8 mouse cellular contexts compared by ENCODE assay signal in the genomic region with DNA sequence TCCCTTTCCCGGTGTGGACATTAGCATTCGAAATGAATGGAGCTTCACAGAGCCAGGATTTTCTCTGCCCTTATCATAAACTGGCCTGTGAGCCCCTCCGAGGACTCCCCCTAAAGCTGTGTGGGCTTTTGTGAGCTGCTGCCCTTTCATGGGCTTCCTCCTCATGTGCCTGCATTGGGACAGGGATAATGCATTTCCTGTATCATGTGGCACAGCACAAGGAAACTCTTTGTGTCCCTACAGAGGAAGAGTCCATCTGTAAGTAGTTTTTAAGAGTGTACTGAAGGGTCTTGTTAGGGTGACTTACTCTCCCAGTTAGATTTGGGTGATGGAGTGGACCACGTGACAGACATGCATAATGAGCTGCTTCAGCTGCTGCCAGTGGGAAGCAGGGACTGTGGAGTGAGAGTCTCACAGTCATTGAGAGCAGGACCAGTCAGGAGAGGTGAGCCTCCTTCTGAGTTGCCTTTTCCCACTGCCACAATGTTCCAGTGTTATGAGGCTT. TPM values are rescaled to one million over a fixed set of nuclear protein-coding genes. Genes with fewer than 3 reads are reported as not detected.
DNase-seq lines count a peak whose midpoint lies in the region; ATAC-seq and TF ChIP-seq lines count a peak whose summit lies in the region.

No protein-coding gene starts in this region.

- H3K4me2 ChIP-seq in kidney, embryonic 15.5 days = no peak overlapping the region
- H3K4me2 ChIP-seq in hindbrain, embryonic 14.5 days (replicated peaks) = no peak overlapping the region
- no peak overlapping the region for H3K4me2 ChIP-seq in midbrain, postnatal 0 days (ENCODE audit: low read depth, low read length, poor library complexity, severe bottlenecking)

- no peaks in the 10 kb centered on the region for H3K9me3 ChIP-seq in kidney, embryonic 15.5 days (replicated peaks)
- no peaks in the 10 kb centered on the region for H3K9me3 ChIP-seq in hindbrain, embryonic 14.5 days (ENCODE audit: control insufficient read depth, low read length)
- no peaks in the 10 kb centered on the region for H3K9me3 ChIP-seq in midbrain, postnatal 0 days (ENCODE audit: low read length)

- no peak for ATAC-seq in kidney, embryonic 15.5 days (replicated peaks; ENCODE audit: low FRiP score)
- peak; percentile 88 for ATAC-seq in hindbrain, embryonic 14.5 days (ENCODE audit: low FRiP score)
- peak; percentile 85 for ATAC-seq in midbrain, postnatal 0 days (ENCODE audit: low FRiP score)
- no peak for ATAC-seq in erythroid progenitor cell, adult 5-6 weeks (replicated peaks; ENCODE audit: low FRiP score, poor library complexity, severe bottlenecking)

- H3K4me1 ChIP-seq in kidney, embryonic 15.5 days = peaks cover 20% of the 10 kb centered on the region
- H3K4me1 ChIP-seq in hindbrain, embryonic 14.5 days (replicated peaks; ENCODE audit: control insufficient read depth, insufficient read depth, low read length) = peaks cover 25% of the 10 kb centered on the region
- H3K4me1 ChIP-seq in midbrain, postnatal 0 days (ENCODE audit: insufficient read depth, low read length) = no peaks in the 10 kb centered on the region; the same call in 1 of the 2 replicates

- no peak overlapping the region for H3K4me3 ChIP-seq in kidney, embryonic 15.5 days (replicated peaks)
- no peak overlapping the region for H3K4me3 ChIP-seq in hindbrain, embryonic 14.5 days (replicated peaks; ENCODE audit: low read length)
- H3K4me3 ChIP-seq in midbrain, postnatal 0 days (ENCODE audit: low read depth, low read length) = no peak overlapping the region

- no peak overlapping the region for H3K9ac ChIP-seq in kidney, embryonic 15.5 days
- H3K9ac ChIP-seq in hindbrain, embryonic 14.5 days = no peak overlapping the region; the same call in 1 of the 2 replicates
- no peak overlapping the region for H3K9ac ChIP-seq in midbrain, postnatal 0 days (replicated peaks; ENCODE audit: low read length, poor library complexity, severe bottlenecking)

- peak overlapping the region; percentile 45; the same call in 1 of the 2 replicates for H3K27ac ChIP-seq in kidney, embryonic 15.5 days
- peak overlapping the region; percentile 50 for H3K27ac ChIP-seq in hindbrain, embryonic 14.5 days
- H3K27ac ChIP-seq in midbrain, postnatal 0 days (ENCODE audit: low read depth, low read length) = peak overlapping the region; percentile 47

- DNase-seq in kidney, adult 8-10 months = no peak
- peak; percentile 75 for DNase-seq in embryo, embryonic 11 days
- DNase-seq in hindbrain, embryonic 14.5 days (ENCODE audit: low spot score) = peak; percentile 63
- peak; percentile 81 for DNase-seq in midbrain, postnatal 0 days (ENCODE audit: low spot score)
- no peak for DNase-seq in testis, postnatal 10 days (ENCODE audit: low spot score)
- DNase-seq in adipocyte (ENCODE audit: low spot score) = no peak

- 31% methylated on average over 4 of the region's 4 CpGs for WGBS in kidney, embryonic 15.5 days
- 13% methylated on average over 4 of the region's 4 CpGs for WGBS in hindbrain, embryonic 14.5 days
- 5% methylated on average over 4 of the region's 4 CpGs for WGBS in midbrain, postnatal 0 days

- peaks cover 8% of the 10 kb centered on the region; the same call in 1 of the 2 replicates for H3K36me3 ChIP-seq in kidney, embryonic 15.5 days
- no peaks in the 10 kb centered on the region; the same call in 1 of the 2 replicates for H3K36me3 ChIP-seq in hindbrain, embryonic 14.5 days (replicated peaks; ENCODE audit: control insufficient read depth, insufficient read depth)
- peaks cover 3% of the 10 kb centered on the region; the same call in 1 of the 2 replicates for H3K36me3 ChIP-seq in midbrain, postnatal 0 days (ENCODE audit: insufficient read depth, low read length)

- H3K27me3 ChIP-seq in kidney, embryonic 15.5 days = no peaks in the 10 kb centered on the region
- H3K27me3 ChIP-seq in hindbrain, embryonic 14.5 days (ENCODE audit: control insufficient read depth, insufficient read depth, low read length) = no peaks in the 10 kb centered on the region
- H3K27me3 ChIP-seq in midbrain, postnatal 0 days (ENCODE audit: insufficient read depth, low read length) = no peaks in the 10 kb centered on the region

- TF ChIP-seq CTCF in midbrain, postnatal 0 days (IDR thresholded peaks at IDR 0.05) = no peak

RNA-seq across cellular contexts. Expression of gene Rev3l, which starts 59.3 kb away (rescaled TPM):
- polyA plus RNA-seq in kidney, embryonic 15.5 days (2015; fragmentation: Nextera tagmentation; extraction: Ambion mirVana) = 14.8 and 15.5 TPM in 2 replicates
- 60.9 and 62.1 TPM in 2 replicates for polyA plus RNA-seq in hindbrain, embryonic 14.5 days (2014; fragmentation: Nextera tagmentation; extraction: Ambion mirVana)
- 151 and 175 TPM in 2 replicates for total RNA-seq in midbrain, postnatal 0 days (2014; rRNA removed)
- polyA plus RNA-seq in midbrain, postnatal 0 days (2015; fragmentation: Nextera tagmentation; extraction: Ambion mirVana) = 30.3 and 34.9 TPM in 2 replicates
- total RNA-seq in erythroid progenitor cell, adult 5-6 weeks (2015; ENCODE audit: low replicate concordance) = 52.6 and 77.5 TPM in 2 replicates
- 49.8 and 56.7 TPM in 2 replicates for total RNA-seq in erythroid progenitor cell, adult 5-6 weeks (2017; ENCODE audit: low replicate concordance)

RNA-seq across cellular contexts. Expression of gene Traf3ip2, which starts 59.9 kb away (rescaled TPM):
- polyA plus RNA-seq in kidney, embryonic 15.5 days (2015; fragmentation: Nextera tagmentation; extraction: Ambion mirVana) = 15.9 and 18.5 TPM in 2 replicates
- polyA plus RNA-seq in hindbrain, embryonic 14.5 days (2014; fragmentation: Nextera tagmentation; extraction: Ambion mirVana) = 8.3 and 10.1 TPM in 2 replicates
- 0.47 and 1.9 TPM in 2 replicates for total RNA-seq in midbrain, postnatal 0 days (2014; rRNA removed)
- polyA plus RNA-seq in midbrain, postnatal 0 days (2015; fragmentation: Nextera tagmentation; extraction: Ambion mirVana) = 4.2 and 6.1 TPM in 2 replicates
- 2.9 and 3.6 TPM in 2 replicates for total RNA-seq in erythroid progenitor cell, adult 5-6 weeks (2015; ENCODE audit: low replicate concordance)
- total RNA-seq in erythroid progenitor cell, adult 5-6 weeks (2017; ENCODE audit: low replicate concordance) = 0.77 TPM in 1 of 2 replicates, not detected in the other

Comparison
In these comparisons a context has a peak if more than half of its experiments do, and no peak if none do; other contexts are left out.
1. ATAC-seq: peak in hindbrain, embryonic 14.5 days (single experiment) and midbrain, postnatal 0 days (single experiment); none in kidney, embryonic 15.5 days (single experiment) and erythroid progenitor cell, adult 5-6 weeks (single experiment).
2. DNase-seq: peak in embryo, embryonic 11 days (single experiment), hindbrain, embryonic 14.5 days (single experiment) and midbrain, postnatal 0 days (single experiment); none in kidney, adult 8-10 months (0 of 2), testis, postnatal 10 days (single experiment) and adipocyte (single experiment).
3. Peak in every context shown above with its lines, with median percentiles within 50 percentile points of each other: H3K27ac ChIP-seq.